Mouse (Mus musculus) E14TG2a.4 (cell line): ENCODE results near the gene Nucb1.

Source experiments
- CTCF ChIP-seq: conservative IDR thresholded peaks from 2 replicates; pipeline ENCODE4 v1.5.1; 2014; ENCODE audit warnings: low read length
- NANOG ChIP-seq: IDR thresholded peaks from 2 replicates; pipeline ENCODE4 v1.6.1; 2014; ENCODE audit warnings: borderline replicate concordance, low read length, mixed read lengths
- POU5F1 ChIP-seq: IDR thresholded peaks from 2 replicates; pipeline ENCODE4 v1.6.1; 2014; ENCODE audit warnings: low read length, borderline replicate concordance

DNA sequence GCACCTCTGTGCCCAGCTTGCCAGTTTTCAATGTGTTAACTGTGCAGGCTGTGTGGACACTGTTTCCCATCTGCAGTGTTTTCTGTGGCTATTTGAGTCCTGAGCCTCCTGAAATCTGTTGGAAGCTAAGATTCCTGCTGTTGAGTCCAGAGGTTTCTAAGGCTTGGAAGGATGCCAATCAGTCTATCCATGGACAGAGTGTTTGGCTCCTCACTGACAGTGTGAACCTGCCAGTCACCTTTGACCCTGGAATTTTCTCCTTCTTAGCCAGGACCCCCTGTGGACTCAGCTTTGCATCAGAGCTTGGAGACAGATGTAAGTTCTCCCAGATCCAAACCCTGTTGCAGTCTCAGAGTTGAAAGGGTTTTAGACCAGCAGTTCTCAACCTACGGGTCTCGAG lies 30.0 kb upstream of the Nucb1 start:
- TF ChIP-seq CTCF (no peak), POU5F1 (no peak), NANOG (no peak)
